In the genomic region with DNA sequence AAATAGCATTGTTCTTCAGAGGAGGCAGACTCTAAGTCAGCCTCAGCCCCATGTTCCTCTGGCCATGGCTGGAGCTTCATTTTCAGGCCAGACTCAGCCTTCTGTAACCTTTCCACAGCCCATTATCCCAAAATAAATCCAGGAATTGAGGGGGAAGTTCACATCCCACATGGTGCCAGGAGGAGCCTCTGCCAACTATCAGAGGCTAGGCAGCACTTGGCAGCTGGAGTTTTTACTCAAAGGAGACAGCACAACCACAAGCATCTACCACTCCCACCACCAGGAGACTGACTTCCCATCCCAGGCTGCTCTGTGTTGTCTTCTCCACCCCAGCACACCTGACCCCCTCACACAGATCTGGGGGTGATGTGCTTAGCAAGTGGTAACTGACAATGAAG, we compare ENCODE assay signal across 8 mouse cellular contexts.
A peak's percentile ranks its signal among the peaks of the same experiment; 100 is the strongest.
DNase-seq lines count a peak whose midpoint lies in the region; ATAC-seq lines count a peak whose summit lies in the region.

No protein-coding gene starts in this region.

- H3K9ac ChIP-seq in forebrain, embryonic 13.5 days: peak overlapping the region; percentile 12; the same call in 1 of the 2 replicates
- peak overlapping the region; percentile 1; the same call in 1 of the 2 replicates for H3K9ac ChIP-seq in intestine, embryonic 16.5 days (ENCODE audit: low read depth, low read length)

- H3K4me3 ChIP-seq in forebrain, embryonic 13.5 days: no peak overlapping the region
- no peak overlapping the region for H3K4me3 ChIP-seq in intestine, embryonic 16.5 days (ENCODE audit: low read length)

- peaks cover 74% of the 10 kb centered on the region for H3K4me1 ChIP-seq in forebrain, embryonic 13.5 days
- peaks cover 48% of the 10 kb centered on the region for H3K4me1 ChIP-seq in intestine, embryonic 16.5 days (ENCODE audit: control insufficient read depth, insufficient read depth, low read length)

- ATAC-seq in frontal cortex, adult (ENCODE audit: low TSS enrichment): peak; percentile 42; the same call in 1 of the 2 replicates
- no peak for ATAC-seq in forebrain, embryonic 13.5 days
- ATAC-seq in intestine, embryonic 16.5 days: no peak
- no peak for ATAC-seq in activated CD4-positive, CD25-positive, alpha-beta regulatory T cell, adult 4 months

- no peak for DNase-seq in frontal cortex, postnatal 10 days (ENCODE audit: low spot score in 2 of 2)
- peak; percentile 82 for DNase-seq in 3T3-L1 (ENCODE audit: low read depth, low spot score)
- DNase-seq in lung, postnatal 10 days: no peak
- no peak for DNase-seq in spleen, adult 18-20 months

- no peaks in the 10 kb centered on the region for H3K36me3 ChIP-seq in forebrain, embryonic 13.5 days (ENCODE audit: poor library complexity, severe bottlenecking)
- no peaks in the 10 kb centered on the region for H3K36me3 ChIP-seq in intestine, embryonic 16.5 days (ENCODE audit: control insufficient read depth, insufficient read depth, low read length)

- no peaks in the 10 kb centered on the region for H3K9me3 ChIP-seq in forebrain, embryonic 13.5 days (replicated peaks)
- H3K9me3 ChIP-seq in intestine, embryonic 16.5 days (ENCODE audit: control insufficient read depth, low read length): no peaks in the 10 kb centered on the region

- peak overlapping the region; percentile 49 for H3K4me2 ChIP-seq in forebrain, embryonic 13.5 days
- H3K4me2 ChIP-seq in intestine, embryonic 16.5 days (ENCODE audit: low read depth, low read length): no peak overlapping the region

- H3K27me3 ChIP-seq in forebrain, embryonic 13.5 days: peaks cover 28% of the 10 kb centered on the region
- H3K27me3 ChIP-seq in intestine, embryonic 16.5 days (replicated peaks; ENCODE audit: control insufficient read depth, insufficient read depth, low read length): no peaks in the 10 kb centered on the region; the same call in 1 of the 2 replicates

- H3K27ac ChIP-seq in forebrain, embryonic 13.5 days: peak overlapping the region; percentile 77; the same call in 1 of the 2 replicates
- H3K27ac ChIP-seq in intestine, embryonic 16.5 days (ENCODE audit: low read length): no peak overlapping the region
